Mouse (Mus musculus) lung, postnatal 25 days (tissue): ENCODE data around the gene Dbn1.
"Not testable (repeated sequence)": the region's sequence is repeated elsewhere in the genome, so short reads cannot be mapped to it uniquely, and the experiment has no call there.

Source experiments
- DNase-seq: peaks from one replicate; pipeline ENCODE4 v3.0.0; 2022; ENCODE audit warnings: low spot score

The Dbn1 gene

DNA sequence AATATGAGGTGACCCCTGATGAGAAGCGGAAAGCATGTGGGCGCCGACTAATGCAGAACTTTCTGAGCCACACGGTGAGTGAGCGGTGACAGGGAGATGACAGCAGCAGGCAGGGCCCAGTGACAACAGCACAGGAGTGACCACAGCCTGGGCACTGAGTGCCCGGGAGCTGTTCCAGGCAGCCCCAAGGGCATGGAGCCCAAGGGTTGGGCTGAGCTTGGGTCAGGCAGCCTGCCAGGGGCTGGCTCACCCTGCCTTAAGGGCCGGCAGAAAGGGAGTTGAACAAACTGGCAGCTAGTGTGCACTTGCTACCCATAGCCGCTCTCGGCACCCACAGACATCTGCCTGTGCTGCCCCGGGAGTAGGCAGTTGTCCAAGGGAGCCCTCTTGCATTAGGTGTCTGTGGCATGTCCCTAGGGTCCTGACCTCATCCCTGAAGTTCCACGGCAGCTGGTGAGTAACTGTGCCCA, 37.4 kb downstream of the Dbn1 start:
- DNase-seq, result peak; percentile 64

DNA sequence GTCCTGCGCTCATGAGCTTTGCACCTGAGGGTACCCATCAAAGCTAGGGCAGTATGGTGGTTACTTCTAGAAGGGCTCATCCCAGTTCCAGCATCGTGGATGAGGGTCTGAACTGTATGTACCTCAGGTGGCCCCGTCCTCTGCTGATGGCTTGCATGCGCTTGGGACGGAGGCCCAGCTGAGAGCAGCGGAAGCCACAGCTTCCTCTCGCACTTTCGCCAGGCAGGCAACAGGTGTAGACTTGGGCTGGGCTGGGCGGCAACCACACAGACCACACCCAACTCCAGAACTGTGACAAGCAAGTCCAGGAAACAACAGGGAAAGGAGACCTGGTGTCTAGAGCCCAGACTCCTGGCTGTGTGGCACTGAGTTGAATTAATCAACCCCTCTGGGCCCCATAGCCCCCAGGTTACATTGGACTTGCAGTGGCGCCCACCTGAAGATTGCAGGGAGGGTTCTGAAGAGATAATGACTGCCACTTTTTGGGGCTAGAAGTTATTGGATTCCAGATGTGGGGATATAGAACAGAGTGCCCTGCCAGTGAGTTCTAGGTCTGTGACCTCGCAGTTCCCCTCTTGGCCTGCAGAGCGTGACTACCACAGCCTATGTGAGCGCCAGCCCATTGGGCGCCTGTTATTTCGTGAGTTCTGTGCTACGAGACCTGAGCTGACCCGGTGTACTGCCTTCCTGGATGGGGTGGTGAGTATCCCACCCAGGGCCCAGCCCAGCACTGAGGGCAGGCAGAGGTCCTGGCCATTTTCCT, 38.1 kb downstream of the Dbn1 start:
- DNase-seq, result no peak

DNA sequence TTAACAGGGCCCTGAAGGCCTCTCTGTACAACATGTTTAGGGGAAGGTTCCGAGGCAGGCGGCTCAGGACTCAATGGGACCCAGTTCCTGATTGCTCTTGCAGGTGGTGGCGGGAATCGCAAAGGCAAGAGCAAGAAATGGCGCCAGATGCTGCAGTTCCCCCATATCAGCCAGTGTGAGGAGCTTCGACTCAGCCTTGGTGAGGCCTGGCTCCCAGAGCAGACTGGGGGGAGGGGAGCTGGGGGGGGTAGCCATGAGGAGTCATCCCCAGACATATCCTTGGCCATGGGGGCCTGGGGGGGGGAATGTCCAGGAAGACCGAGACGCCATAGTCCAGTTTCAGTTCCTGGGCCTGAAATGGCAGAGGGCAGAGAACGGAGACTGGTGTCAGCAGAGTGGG, 38.7 kb downstream of the Dbn1 start:
- no peak for DNase-seq

GRCm38 (mm10) chr13:55448131-55448530, 39.8 kb downstream of the Dbn1 start:
- DNase-seq, result no peak

- DNase-seq, result peak; percentile 61
Observed at GRCm38 (mm10) chr13:55447543-55447943, 40.4 kb downstream of the Dbn1 start.

DNA sequence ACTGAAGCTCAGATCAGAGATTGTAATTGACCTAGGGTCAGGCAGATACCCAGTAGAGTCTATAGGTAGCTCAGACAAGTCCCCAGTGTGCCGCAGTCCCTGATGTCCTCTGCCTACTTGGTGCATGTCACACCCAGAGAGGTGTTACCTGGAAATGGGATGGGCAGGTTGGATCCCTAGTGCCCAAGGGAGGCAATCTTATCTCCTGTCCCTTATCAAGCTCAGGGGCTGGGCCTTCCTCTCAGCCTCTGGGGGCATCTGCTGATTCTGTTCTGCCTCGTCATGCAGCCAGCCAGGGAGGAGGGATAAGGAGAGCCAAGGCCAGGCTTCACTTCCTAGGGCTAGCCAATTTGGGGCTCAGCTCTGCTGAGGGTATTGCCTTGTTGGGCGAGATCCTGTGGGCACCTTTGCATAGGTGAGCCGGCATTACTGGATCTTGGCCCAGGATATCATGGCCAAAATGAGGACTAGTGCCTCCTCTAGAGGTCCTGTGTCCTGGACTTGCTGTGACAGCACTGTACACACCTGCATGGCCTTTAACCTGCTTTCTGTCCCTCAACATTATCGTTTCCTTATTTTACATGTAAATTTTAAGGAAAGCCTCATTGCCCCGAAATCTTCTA, 41.3 kb downstream of the Dbn1 start:
- DNase-seq, result no peak

DNA sequence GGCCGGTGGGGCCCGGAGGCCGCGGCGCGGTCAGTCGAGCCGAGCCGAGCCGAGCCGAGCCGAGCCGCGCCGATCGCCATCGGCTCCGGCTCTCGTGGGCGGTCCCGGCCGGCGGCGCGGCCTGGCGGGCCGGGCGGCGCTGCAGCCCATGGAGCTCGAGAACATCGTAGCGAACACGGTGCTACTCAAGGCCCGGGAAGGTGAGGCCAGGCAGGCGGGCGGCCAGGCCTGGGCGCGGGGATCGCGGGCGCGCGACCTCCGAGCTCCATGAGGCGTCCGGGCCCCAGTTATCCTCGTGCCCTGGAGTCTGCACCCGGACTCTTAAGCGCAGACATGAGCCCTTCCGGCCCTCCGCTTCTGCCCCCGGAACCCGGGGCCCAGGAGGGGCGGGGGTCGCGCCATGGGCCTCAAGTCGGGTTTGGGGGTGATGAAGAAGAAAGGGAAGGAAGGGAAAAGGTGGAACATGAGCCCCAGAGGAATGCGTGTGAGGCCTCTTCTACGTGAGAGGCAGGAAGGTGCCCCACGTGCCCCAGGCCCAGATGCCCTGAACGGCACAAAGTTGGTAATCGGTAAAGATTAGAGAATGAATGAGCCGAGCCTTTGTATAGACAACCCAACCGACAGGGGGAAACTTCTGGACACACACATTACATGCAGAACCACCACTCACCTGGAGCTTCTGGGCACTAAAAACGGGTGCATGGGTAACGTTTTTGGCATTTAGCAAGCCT, 42.4 kb downstream of the Dbn1 start:
- DNase-seq, result no peak

GRCm38 (mm10) chr13:55444937-55445315, 43.0 kb downstream of the Dbn1 start, which contains the start of gene Grk6:
TSS of gene Grk6 (plus strand) at chr13:55445072.
- peak; percentile 100 for DNase-seq

DNA sequence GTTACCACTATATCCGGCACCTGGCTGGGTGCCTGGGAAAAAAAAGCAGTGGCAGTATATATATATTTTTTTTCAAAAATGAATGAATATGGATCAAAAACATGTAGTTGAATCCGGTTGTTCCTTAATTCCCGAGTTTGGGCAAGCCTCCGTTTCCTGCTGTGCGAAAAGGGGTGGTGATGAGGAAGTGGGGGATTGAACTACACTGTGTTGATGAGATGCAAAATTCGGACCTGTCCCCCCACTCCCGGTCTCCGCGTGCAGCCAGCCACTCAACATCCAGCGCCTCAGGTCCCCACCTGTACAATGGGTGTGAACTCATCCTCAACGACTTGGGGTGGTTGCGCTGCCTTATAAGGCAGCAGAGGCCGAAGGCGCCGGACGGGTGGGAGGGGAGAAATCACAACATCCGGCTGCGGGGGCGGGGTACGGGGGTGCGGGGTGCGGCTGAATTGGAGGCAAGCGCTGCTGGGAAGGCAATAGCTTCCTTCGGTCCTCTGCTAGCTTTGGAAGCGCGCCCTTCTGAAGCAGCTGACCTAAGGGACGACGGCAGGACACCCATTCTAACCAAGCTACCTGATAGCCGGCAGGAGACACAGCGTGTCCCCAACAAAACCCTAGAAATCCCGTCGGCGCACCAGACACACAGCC, 43.5 kb downstream of the Dbn1 start:
- peak; percentile 90 for DNase-seq

GRCm38 (mm10) chr13:55443799-55444285, 44.1 kb downstream of the Dbn1 start:
- DNase-seq, result no peak

- DNase-seq, result not testable (repeated sequence)
Observed at GRCm38 (mm10) chr13:55437111-55437629, 50.7 kb downstream of the Dbn1 start.

GRCm38 (mm10) chr13:55431889-55432685, 55.8 kb downstream of the Dbn1 start:
- peak; percentile 62 for DNase-seq

GRCm38 (mm10) chr13:55430566-55430965, 57.3 kb downstream of the Dbn1 start:
- DNase-seq, result no peak

DNA sequence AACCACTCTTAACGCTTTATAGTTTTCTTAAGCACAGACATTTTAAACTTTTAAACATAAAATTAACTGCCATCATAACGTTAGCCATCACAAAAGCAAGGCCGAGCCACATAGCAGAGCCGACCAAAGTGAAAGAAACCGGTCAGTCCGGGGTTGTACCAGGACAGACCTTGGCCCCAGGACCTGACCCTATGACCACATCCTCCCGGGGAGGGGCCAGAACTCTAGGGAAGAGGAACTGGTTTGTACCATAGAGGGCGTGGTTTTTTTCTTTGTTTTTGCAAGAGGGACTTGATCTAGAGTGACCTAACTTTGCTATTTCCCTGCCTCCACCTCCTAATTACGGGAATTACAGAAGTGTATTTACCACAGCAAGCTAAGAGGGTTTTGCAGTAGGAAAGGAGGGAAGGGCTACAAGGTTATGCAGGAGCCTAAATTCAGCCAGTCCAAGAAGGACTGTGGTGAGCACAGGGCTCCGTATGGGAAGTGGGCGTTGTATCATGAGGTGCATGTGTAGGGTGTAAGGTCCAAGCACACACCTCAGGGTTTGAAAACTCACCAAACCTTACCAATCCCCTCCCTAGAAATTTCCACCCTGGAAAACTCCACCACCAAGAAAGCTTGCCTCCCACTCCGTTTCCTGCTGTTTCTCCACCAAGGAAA, 58.6 kb downstream of the Dbn1 start:
- peak; percentile 92 for DNase-seq

GRCm38 (mm10) chr13:55426613-55427012, 61.3 kb downstream of the Dbn1 start, which contains the start of gene F12:
TSS of gene F12 (minus strand) at chr13:55426793.
- DNase-seq, result no peak
